Mouse (Mus musculus): Measurements from ENCODE around the gene Myo9a.
"Not testable (repeated sequence)": the region's sequence is repeated elsewhere in the genome, so short reads cannot be mapped to it uniquely, and the experiment has no call there.

Myo9a gene

GRCm38 (mm10) chr9:59751066-59751581, 428 bp downstream of the Myo9a start:
- peak; percentile 66 to 80 for DNase-seq (ENCODE audit: low spot score in 2 of 2)

GRCm38 (mm10) chr9:59751966-59752365, 1.3 kb downstream of the Myo9a start:
- DNase-seq (ENCODE audit: low spot score in 2 of 2): peak in 1 of 2 experiments; percentile 20

- no peak for DNase-seq (ENCODE audit: low spot score in 2 of 2)
These were observed 4.5 kb downstream of the Myo9a start for GRCm38 (mm10) chr9:59755199-59755598.

- DNase-seq (ENCODE audit: low spot score in 2 of 2): not testable (repeated sequence)
These were observed 6.3 kb downstream of the Myo9a start for GRCm38 (mm10) chr9:59757016-59757415.

- DNase-seq (ENCODE audit: low spot score in 2 of 2): no peak
These were observed 9.8 kb downstream of the Myo9a start for GRCm38 (mm10) chr9:59760515-59760914.

- not testable (repeated sequence) for DNase-seq (ENCODE audit: low spot score in 2 of 2)
These were observed 16.3 kb downstream of the Myo9a start for GRCm38 (mm10) chr9:59766966-59767461.

- DNase-seq (ENCODE audit: low spot score in 2 of 2): not testable (repeated sequence)
These were observed 55.5 kb downstream of the Myo9a start for GRCm38 (mm10) chr9:59806046-59806774.

- DNase-seq (ENCODE audit: low spot score in 2 of 2): no peak
These were observed 133.9 kb downstream of the Myo9a start for GRCm38 (mm10) chr9:59884551-59884950.

GRCm38 (mm10) chr9:59903382-59903781, 152.7 kb downstream of the Myo9a start:
- no peak for DNase-seq (ENCODE audit: low spot score in 2 of 2)

GRCm38 (mm10) chr9:59914761-59915160, 164.1 kb downstream of the Myo9a start:
- DNase-seq (ENCODE audit: low spot score in 2 of 2): no peak

- no peak for DNase-seq (ENCODE audit: low spot score in 2 of 2)
These were observed 179.6 kb downstream of the Myo9a start for GRCm38 (mm10) chr9:59930248-59930647.

- DNase-seq (ENCODE audit: low spot score in 2 of 2): not testable (repeated sequence)
These were observed 185.2 kb downstream of the Myo9a start for GRCm38 (mm10) chr9:59935866-59936265.

- DNase-seq (ENCODE audit: low spot score in 2 of 2): no peak
These were observed 187.8 kb downstream of the Myo9a start for GRCm38 (mm10) chr9:59938529-59938928.

GRCm38 (mm10) chr9:59939691-59940090, 189.0 kb downstream of the Myo9a start:
- no peak for DNase-seq (ENCODE audit: low spot score in 2 of 2)

GRCm38 (mm10) chr9:59940913-59941884, 190.5 kb downstream of the Myo9a start:
- DNase-seq (ENCODE audit: low spot score in 2 of 2): no peak

GRCm38 (mm10) chr9:59941885-59942350, 191.2 kb downstream of the Myo9a start:
- no peak for DNase-seq (ENCODE audit: low spot score in 2 of 2)

GRCm38 (mm10) chr9:59942501-59943085, 191.9 kb downstream of the Myo9a start:
- DNase-seq (ENCODE audit: low spot score in 2 of 2): no peak

- DNase-seq (ENCODE audit: low spot score in 2 of 2): no peak
These were observed 193.1 kb downstream of the Myo9a start for GRCm38 (mm10) chr9:59943826-59944225.

- no peak for DNase-seq (ENCODE audit: low spot score in 2 of 2)
These were observed 194.5 kb downstream of the Myo9a start for GRCm38 (mm10) chr9:59945241-59945640.

- no peak for DNase-seq (ENCODE audit: low spot score in 2 of 2)
These were observed 196.6 kb downstream of the Myo9a start for GRCm38 (mm10) chr9:59947271-59947670.

- no peak for DNase-seq (ENCODE audit: low spot score in 2 of 2)
These were observed 197.5 kb downstream of the Myo9a start for GRCm38 (mm10) chr9:59948226-59948625.

Data from right cerebral cortex, adult 2 months (tissue).